Mouse (Mus musculus): ENCODE data around the gene Faap24.

The Faap24 gene

GRCm38 (mm10) chr7:35396542-35397168 lies at the start of gene Faap24, which contains the start of gene Cep89:
Gene Faap24 (minus strand): TSS chr7:35396836.
Gene Cep89 (plus strand): TSS chr7:35397035.
- peak; percentile 96 to 98 for DNase-seq (ENCODE audit: low read depth in 2 of 2, low spot score in 2 of 2)

DNA sequence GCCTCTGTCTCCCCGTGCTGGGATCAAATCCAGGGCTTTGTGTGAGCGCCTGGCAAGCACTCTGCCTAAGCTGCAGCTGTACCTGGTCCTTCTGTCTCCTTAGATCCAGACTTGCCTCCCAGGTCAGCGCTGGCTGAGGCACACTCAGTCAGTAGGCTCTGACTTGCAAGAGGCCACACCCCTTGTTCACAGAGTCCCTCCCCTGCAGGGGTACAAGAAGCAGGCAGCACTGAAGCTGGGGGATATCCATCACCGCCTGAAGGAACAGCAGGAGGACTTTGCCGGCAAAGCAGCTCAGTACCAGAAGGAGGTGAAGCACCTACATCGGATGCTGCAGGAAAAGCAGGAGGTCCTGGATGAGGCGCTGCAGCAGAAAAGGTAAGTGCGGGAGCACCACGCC lies 38.6 kb upstream of the Faap24 start:
- DNase-seq (ENCODE audit: low read depth in 2 of 2, low spot score in 2 of 2), result no peak

DNA sequence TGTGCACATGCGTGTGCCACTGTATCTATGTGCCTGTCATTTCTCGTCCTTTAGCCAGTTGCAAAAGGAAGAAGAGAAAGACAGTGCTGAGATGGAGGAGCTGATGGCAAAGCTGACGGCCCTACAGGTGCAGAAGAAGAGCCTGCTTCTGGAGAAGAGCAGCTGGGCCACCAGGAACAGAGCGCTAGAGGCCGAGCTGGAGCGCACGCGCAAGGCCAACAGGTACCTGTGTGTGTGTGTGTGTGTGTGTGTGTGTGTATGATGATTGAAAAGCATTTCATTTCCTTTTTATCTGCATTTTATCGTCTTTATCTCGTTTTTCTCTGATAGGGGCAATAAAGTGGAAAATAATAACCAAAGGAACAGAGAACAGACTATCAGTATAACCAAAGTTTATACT lies 31.5 kb upstream of the Faap24 start:
- DNase-seq (ENCODE audit: low read depth in 2 of 2, low spot score in 2 of 2), result no peak

DNA sequence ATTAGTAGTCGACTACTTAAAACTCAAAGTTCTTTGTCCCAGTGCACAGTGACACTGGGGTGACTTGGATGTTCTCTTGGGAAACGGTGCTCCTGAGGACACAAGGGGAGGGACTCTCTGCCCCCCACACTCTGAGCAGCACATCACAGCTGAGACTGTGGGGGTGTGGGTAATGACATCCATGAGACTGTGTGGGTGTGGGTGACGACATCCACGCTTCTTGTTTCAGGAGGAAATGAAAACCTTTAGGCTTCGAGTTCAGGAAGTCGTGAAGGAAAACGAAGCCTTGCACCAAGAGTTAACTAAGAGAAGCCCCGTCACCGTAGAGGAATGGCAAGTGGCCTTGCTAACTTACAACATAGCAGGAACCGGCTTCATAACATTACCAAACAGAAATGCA lies 26.4 kb upstream of the Faap24 start:
- no peak for DNase-seq (ENCODE audit: low read depth in 2 of 2, low spot score in 2 of 2)

DNA sequence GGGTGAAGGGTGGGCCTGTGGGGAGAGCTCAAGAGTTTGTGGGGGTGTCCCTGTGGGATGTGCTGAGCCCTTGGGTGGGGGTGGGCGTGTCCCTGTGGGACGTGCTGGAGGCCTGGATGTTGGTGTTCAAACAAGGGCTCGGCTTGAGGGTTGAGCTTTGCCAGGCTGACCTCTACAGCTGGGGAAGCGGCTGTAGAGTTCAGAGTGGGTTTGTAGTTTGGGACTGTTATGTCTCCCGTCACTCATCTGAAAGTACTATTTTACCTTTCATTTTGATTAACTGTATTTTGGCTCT lies 20.0 kb upstream of the Faap24 start:
- no peak for DNase-seq (ENCODE audit: low read depth in 2 of 2, low spot score in 2 of 2)

DNA sequence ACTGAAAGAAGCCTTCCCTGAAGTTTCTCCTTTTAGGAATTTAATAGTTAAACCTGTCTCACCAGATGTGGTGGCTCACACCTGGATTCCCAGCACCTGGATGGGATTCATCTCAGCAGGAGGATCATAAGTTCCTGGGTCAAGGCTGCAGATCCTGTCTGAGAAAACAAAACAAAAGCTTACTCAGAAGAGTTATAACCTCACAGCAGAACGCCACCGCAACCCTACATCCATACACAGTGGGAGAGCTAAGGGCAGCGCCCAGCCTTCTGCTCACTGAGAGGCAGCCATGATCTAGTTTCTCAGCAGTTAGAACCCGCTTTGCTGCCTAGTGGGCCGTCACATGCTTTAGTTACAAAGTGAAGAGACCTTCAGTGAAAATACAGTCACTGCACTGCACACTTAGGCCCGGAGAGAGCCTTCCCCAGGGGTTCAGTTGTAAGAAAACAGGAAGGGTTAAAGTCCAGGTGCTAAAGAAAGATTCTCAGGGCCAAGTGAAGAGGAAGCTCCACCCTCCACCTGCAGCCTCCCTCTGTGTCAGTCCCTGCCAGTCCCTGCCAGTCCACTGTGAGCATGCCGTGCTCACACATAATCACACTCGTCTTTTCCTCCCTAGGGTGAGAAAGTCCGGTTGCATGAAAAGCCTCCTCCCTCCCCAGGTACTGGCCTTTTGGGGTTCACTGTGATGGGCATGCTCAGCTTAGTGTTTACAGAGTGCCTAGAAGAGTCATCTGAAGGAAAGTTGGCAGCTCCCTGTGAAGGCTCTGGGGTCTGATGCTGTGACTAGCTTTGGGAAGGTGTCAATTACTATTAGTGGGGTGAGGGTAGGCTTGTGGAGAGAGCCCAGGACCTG lies 19.4 kb upstream of the Faap24 start:
- DNase-seq (ENCODE audit: low read depth in 2 of 2, low spot score in 2 of 2), result no peak

DNA sequence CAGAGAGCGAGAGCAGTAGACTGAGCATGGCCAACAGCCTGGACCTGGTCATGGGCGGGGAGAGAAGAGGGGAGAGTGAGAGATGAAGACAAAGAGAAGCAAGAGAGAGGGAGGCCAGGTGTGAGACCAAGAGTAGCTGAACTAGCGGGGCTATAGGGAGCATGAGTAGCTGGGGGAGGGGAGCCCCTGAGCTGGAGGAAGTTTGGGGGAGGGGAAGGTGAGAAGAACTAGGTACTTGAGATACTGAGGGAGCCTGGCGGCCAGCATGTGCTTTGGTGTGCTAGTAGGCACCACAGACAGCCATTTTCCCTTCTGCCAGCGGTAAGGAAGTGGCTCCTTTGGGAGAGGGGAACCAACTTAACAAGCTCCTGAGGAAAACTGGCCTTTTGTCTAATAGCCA lies 18.6 kb upstream of the Faap24 start:
- no peak for DNase-seq (ENCODE audit: low read depth in 2 of 2, low spot score in 2 of 2)

- no peak for DNase-seq (ENCODE audit: low read depth in 2 of 2, low spot score in 2 of 2)
Observed at GRCm38 (mm10) chr7:35401169-35401568, 4.5 kb upstream of the Faap24 start.

- no peak for DNase-seq (ENCODE audit: low read depth in 2 of 2, low spot score in 2 of 2)
Observed at GRCm38 (mm10) chr7:35395734-35396456, 741 bp downstream of the Faap24 start.

DNA sequence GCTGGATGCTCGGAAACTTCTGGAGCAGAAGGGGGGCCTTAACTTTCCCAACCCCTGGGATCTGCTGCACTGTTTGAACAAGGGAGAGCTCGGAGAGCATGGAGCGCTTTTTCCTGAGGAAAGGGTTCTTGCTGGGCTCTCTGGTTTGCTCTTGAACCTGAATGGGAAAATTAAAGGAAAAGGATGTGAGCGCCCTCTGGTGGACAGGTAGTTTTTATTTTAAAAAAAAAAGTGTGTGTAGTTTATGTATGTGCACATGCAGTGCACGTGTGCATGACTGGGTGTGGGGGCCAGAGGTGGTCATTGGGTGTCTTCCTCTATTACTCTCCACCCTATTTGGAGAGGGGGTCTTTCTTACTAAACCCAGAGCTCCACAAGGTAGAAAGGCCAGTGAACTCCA lies 3.7 kb downstream of the Faap24 start:
- no peak for DNase-seq (ENCODE audit: low read depth in 2 of 2, low spot score in 2 of 2)

- no peak for DNase-seq (ENCODE audit: low read depth in 2 of 2, low spot score in 2 of 2)
Observed at GRCm38 (mm10) chr7:35388694-35389093, 7.9 kb downstream of the Faap24 start.

GRCm38 (mm10) chr7:35386525-35386952 lies 10.1 kb downstream of the Faap24 start:
- no peak for DNase-seq (ENCODE audit: low read depth in 2 of 2, low spot score in 2 of 2)

DNA sequence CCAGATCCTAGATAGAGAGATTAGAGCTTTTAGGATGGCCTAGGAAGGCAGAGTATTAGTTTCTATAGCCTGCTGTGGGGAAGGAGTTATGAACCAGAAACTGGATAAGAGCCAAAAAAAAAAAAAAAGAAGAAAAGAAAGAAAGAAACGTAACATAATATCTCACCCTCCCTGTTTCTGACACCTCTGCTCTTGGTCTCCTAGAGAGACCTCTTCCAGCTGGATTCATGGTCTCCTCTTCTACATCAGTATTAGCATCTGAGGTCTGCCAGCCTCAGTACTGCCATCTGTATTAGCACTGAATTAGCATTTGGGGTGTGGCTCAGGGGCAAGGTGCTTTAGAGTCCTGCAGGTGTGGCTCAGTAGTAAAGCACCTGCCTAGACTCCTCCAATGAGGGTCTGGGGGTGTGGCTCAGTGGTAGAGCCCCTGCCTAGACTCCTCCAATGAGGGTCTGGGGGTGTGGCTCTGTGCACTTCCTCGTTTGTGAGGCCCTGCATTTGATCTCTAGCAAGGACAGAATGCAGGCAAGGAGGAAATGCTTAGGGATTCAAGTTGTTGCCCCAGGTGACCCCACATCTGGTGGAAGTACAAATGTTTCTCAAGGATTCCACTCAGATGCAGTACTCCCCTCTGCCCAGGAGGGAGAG lies 13.8 kb downstream of the Faap24 start:
- no peak for DNase-seq (ENCODE audit: low read depth in 2 of 2, low spot score in 2 of 2)

DNA sequence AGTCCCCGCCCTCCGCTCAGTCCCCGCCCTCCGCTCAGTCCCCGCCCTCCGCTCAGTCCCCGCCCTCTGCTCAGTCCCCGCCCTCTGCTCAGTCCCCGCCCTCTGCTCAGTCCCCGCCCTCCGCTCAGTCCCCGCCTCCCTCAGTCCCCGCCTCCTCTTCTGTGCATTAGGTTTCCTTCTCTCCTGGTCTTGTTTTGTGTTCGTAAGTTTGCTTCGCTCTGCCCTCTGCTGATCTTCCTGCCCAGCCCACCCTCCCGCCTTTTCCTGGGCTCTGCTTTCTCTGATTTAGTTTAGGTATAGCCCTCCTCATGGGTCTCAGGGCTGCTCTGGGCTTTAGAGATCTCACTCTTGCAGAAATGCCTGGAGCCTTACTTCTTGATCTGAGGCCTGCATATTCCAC lies 14.8 kb downstream of the Faap24 start:
- no peak for DNase-seq (ENCODE audit: low read depth in 2 of 2, low spot score in 2 of 2)

DNA sequence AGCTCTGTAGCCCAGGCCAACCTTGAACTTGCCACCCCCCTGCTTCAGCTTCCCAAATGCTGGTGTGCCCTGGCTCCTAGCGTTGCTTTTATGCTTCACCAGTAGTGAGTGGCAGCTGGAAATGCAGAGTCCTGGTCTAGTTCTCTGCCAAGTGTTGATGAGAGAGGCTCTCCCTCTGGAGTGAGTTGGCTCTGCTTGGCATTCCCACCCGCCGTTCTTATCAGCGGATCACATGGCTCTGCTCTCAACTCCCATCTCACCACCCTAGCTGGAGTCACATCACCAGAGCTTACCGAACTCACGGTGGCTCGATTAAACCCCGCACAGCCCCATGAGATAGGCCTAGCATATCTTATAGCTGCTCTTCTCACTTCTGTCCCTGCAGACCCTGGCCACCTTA lies 16.3 kb downstream of the Faap24 start:
- no peak for DNase-seq (ENCODE audit: low read depth in 2 of 2, low spot score in 2 of 2)

DNA sequence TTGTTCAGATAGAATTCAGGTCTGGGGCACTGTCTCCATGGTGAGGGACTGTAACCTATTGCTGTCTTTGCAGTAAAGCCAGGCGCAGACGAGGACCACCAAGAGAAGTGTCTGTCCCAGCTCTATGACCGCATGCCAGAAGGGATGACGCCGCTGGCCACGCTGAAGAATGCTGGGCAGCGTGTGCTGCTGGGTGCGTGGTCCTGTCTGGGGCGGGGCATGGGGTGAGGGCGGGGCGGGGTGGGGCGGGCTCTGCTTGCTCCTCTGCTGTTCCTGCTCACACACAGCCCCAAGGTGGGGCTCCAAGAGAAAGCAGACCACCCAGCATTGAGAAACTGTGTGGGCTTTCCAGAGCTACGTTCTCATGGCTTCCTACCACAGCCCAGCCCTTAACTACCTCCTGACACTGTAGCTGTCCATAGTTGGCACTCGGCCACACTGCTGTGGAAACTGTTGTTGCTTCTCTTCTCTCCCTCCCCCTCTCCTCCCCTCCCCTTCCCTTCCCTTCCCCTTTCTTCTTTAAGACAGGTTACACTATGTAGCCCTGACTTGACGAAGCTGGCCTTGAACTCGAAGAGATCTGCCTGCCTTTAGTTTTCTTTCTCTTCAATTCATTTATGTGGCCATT lies 17.0 kb downstream of the Faap24 start:
- no peak for DNase-seq (ENCODE audit: low read depth in 2 of 2, low spot score in 2 of 2)

DNA sequence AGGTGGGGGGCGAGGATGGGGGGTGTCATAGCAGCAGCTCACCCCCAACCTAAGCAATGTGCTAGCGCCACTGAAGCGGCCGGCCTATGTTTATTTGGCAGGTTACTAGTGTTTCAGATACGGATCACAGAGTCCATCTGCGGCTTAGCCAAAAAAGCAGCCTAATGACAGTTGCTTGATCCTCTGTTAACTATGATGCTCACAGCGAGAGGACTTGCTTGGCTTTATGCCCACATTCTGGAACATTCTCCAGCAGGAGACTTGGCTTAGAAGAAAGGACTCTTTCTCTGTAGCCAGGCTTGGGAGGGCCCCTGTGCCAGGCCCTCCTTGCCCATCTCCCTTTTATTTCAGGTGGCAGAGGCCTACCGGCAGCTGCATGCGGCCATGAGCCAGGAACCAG lies 20.0 kb downstream of the Faap24 start:
- DNase-seq (ENCODE audit: low read depth in 2 of 2, low spot score in 2 of 2), result no peak

DNA sequence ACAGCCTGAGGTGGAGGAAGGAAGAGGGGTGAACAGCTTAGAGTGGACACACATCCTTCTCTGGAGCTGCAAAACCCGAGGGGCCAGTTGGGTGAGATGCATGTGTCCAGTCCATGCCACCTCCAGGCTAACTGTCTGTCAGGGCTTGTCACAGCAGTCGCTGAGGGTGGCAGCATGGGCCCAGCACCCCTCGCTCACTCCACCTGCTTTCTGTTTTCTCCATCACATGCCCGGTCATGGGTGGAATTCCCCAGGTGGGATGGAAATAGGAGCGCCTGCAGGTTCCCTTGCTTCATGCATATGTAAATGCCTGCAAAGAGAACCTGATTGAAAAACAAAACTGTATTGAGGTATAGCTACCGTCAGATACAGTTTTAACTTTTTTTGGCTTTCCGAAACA lies 22.4 kb downstream of the Faap24 start:
- DNase-seq (ENCODE audit: low read depth in 2 of 2, low spot score in 2 of 2), result no peak

- no peak for DNase-seq (ENCODE audit: low read depth in 2 of 2, low spot score in 2 of 2)
Observed at GRCm38 (mm10) chr7:35373146-35373989, 23.3 kb downstream of the Faap24 start.

GRCm38 (mm10) chr7:35372483-35373017 lies 24.1 kb downstream of the Faap24 start:
- DNase-seq (ENCODE audit: low read depth in 2 of 2, low spot score in 2 of 2), result no peak
